Mouse (Mus musculus) left cerebral cortex, adult 9 months (tissue): ENCODE results near the gene Stxbp2.
"Not testable (repeated sequence)": the region's sequence is repeated elsewhere in the genome, so short reads cannot be mapped to it uniquely, and the experiment has no call there.

Experiments
- DNase-seq, 2 experiments: peaks; one replicate each; pipeline ENCODE4 v3.0.0; 2022; ENCODE audit warnings: low spot score in 2 of 2

Stxbp2 gene

DNA sequence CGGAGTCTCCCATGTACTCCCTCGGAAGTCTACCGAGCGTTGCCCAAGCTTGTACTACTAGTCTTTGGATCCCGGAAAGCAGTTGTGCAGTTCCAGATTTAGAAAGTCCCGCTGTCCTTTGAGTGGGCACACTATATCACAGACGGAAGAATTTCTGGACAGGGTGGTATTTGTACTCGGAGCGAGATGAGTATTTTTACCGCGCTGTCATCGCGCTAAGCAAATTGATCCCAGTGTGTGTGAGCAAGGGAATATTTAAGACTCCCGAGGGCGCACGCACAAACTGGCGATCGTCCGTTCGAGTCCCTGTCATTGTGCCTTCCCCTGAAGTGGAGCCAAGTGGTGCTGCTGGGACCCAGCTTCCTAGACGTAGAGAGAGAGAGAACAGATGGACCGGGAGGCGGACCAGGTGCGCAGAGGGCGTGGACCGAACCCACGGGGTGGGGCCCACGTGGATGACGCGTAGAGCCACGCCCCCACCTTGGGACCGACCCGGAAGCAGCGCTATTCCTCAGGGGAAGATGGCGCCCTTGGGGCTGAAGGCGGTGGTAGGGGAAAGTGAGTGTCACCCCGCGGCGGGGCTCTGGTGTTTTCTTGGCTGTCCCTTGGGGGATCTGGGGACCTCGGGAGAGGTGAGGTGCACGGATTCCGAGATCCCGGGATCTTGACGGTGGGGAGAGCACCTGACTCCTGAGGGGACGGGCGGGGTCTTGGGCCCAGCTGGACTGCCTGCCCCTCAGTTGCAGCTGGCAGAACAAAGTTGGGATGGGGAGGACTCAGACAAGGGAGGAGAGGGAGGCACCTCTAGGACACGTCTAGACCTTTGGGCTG, at the start of gene Stxbp2:
TSS of gene Stxbp2 (plus strand) at position 309 of the 831 bp plus-strand sequence.
- peak in 1 of 2 experiments; percentile 67 for DNase-seq

GRCm38 (mm10) chr8:3581961-3582360, 48.8 kb upstream of the Stxbp2 start:
- DNase-seq, result not testable (repeated sequence)

DNA sequence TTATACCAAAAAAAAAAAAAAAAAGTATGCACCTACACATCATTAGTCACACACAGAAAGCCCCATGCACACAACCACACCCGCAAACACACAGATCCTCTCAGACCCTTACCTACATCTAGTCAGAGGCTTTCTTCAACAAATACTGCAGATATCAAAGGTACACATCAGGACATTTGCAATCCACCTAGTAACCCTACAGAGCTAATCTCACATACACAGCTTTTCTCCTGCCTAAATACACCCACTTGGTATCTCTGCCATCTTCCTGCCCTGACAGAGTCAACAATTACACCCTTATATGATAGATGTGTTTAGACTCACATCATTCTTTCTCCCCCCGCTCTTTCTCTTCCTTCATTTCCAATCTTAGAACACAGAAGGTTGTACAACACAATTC, 44.3 kb upstream of the Stxbp2 start:
- DNase-seq, result no peak

DNA sequence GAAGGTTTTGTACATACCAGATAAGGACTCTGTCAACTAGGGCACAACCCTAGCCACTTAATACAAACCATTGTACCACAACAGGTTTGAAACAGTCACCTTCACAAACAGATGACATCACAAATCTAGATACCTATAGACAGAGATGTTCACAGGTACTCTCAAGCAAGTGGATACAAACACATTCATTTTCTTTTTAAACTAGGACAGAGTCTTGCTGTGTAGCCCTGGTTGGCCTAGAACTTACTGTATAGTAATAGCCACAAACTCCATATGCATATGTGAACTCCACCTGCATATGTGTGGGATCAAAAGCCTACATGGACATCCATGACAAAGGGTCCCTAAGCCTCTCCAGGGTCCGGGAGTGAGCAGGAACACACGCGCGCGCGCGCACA, 43.8 kb upstream of the Stxbp2 start, which contains the start of gene Camsap3:
TSS of gene Camsap3 (plus strand) at position 301 of the 398 bp plus-strand sequence.
- no peak for DNase-seq

DNA sequence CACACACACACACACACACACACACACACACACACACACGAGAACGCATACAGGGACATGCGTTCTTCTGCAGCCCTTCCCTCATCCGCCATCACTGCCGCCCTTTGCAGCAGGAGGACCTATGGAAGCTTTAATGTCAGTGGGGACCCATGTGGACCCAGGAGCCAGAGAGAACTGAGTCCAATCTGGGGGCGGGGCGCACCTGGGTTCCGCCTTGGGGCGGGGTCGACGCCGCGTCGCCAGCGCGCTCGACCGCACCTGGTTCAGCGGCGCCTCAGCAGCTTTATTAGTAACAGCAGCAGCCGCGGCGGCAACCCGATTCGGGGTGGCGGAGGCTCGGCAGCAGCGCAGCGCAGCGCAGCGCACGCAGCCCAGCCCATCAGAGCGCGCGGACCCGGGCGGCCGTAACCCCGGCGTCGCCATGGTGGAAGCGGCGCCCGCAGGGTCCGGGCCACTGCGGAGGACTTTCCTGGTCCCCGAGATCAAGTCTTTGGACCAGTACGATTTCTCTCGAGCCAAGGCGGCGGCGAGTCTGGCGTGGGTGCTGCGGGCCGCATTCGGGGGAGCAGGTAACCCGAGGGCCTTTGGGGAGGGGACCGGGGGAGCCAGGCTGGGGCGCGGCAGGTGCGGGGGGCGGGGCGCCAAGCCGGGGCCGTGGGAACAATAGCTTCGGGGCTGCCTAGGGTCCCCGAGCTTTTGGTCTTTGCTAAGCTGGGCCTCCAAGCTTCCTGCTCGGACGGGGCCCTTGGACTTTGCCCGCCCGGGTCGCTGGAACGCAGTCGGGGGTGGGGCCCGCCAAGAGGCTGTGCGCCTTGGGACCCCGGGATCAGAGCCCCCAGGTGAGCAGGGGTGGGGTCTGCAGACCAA, 43.1 kb upstream of the Stxbp2 start:
- peak in 1 of 2 experiments; percentile 66 for DNase-seq

DNA sequence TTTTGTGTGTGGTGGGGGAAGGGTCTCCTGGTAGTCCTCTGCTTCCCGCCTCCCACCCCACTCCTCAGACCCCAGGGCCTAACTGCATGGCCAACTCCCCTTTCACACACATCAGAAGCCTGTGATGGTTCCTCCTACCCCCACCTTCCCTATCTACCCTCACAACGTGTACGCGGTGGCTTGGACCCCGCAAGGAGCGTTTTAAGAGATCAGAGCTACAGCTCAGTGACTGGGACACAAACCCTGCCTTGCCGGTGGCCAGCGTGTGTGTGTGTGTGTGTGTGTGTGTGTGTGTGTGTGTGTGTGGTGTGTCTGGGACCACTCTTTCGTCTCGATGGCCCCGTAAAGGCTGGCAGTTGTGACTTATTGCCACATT, 42.5 kb upstream of the Stxbp2 start:
- DNase-seq, result no peak

GRCm38 (mm10) chr8:3593470-3593869, 37.3 kb upstream of the Stxbp2 start:
- DNase-seq, result no peak

DNA sequence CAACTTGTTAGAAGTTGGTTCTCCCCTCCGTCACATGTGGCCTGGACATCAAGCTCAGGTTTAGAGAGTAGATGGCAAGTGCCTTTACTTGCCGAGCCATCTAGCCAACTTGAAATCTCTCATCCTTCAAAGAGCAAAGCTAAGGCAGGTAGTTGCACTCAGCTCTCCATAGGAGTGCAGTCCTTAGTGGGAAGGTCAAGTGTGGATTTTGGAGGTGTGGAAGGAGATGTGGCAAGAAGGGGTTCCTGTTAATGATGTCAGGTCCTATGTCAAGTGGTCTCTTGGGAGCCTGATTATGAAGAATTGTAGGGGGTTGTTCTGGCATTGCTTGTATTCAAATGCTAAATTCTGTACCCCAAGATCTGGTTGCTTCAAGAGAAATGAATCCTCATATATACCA, 36.3 kb upstream of the Stxbp2 start:
- DNase-seq, result no peak

DNA sequence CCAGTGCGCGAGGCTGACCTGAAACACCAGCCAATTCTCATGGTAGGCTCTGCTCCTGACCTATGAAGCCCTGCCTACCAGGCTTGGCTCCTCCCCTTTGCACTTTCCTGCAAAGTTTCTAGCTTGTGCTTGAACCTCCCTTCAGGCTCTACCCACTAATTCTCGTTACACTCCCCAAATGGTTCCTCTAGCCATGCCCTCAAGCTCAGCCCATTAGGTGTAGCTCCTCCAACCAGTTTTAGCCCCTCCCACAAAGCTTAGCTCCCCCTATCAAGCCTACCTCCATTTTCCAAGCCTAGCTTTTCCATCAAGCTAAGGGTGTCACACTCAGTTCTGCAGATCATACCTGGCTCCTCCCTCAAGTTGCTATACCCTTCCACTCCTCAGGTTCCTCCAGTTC, 32.7 kb upstream of the Stxbp2 start:
- no peak for DNase-seq

GRCm38 (mm10) chr8:3599219-3599618, 31.5 kb upstream of the Stxbp2 start:
- DNase-seq, result no peak

DNA sequence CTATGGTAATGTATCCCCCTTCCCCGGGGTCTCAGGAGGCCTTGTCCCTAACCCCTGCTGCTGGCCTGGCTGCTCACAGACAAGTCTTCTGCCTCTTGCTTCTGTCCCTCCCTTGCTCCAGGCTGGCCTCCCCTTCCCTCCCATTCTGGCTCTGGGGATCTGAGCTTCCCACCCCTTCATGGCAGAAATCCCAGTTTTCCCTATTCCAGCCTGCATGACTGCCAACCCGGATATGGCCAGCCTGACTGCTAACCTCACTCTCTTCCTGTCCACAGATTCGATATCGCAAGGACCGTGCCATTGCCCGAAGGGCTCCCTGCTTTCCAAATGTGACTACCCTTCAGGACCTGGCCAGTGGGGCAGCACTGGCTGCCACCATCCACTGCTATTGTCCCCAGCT, 30.4 kb upstream of the Stxbp2 start:
- DNase-seq, result no peak

DNA sequence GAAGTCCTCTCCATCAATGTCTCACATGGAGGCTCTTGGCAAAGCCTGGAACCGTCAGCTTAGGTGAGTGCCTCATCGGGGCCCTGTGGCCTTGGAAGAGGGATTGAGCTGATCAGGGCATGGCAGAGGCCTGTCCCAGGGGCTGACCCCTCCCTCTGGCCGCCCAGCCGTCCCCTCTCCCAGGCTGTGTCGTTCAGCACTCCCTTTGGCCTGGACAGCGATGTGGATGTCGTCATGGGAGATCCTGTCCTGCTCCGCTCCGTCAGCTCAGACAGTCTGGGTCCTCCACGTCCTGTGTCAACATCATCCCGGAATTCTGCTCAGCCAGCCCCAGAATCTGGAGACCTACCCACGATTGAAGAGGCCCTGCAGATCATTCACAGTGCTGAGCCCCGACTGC, 27.3 kb upstream of the Stxbp2 start:
- no peak for DNase-seq

- DNase-seq, result no peak
These were observed 24.2 kb upstream of the Stxbp2 start for GRCm38 (mm10) chr8:3606593-3606992.

DNA sequence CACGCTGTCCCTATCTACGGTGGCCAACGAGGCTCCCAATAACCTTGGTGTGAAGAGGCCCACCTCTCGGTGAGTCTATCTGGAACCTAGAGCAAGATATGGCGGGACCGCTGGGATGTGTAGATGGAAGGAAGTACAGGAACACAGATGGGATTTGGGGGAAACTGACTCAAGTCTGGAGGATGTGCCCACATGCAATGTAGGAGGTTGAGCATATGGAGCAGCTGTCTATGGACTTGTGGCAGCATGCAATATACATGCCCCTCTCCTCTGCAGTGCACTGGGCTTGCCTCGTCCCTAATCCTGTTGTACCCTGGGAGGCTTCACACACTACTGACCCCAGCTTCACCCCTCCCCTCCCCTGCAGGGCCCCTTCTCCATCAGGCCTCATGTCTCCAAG, 22.9 kb upstream of the Stxbp2 start:
- no peak for DNase-seq

GRCm38 (mm10) chr8:3609046-3609815, 21.5 kb upstream of the Stxbp2 start:
- no peak for DNase-seq

GRCm38 (mm10) chr8:3609816-3610150, 21.0 kb upstream of the Stxbp2 start:
- DNase-seq, result no peak

GRCm38 (mm10) chr8:3621199-3621970, 9.4 kb upstream of the Stxbp2 start, which contains the start of the genes Xab2 and Pet100:
Xab2 (minus strand) TSS chr8:3621316.
Pet100 (plus strand) TSS chr8:3621548.
- DNase-seq, result peak; percentile 99 to 100

- DNase-seq, result no peak
These were observed 8.6 kb upstream of the Stxbp2 start for GRCm38 (mm10) chr8:3622119-3622518.

- no peak for DNase-seq
These were observed 5.3 kb upstream of the Stxbp2 start, which contains the start of gene Pcp2 for GRCm38 (mm10) chr8:3625445-3625844. Pcp2 (minus strand) TSS chr8:3625545.

DNA sequence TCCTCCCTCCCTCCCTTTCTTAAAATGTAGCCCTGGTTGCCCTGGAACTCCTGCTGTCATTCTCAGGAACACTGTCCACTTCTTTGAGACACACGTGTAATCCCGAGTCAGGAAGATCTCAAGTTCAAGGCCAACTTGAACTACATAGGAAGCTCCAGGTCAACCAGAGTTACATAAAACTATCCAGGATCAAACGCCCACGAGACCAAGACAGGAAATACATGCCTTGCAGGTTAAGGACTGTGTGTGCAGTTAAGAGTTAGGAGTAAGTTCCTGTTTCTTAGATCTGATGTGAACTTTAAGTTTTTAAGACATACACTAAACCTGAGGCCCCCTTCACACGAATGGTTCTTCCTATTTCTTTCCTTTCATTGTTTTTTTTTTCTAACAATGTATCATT, 3.8 kb upstream of the Stxbp2 start:
- DNase-seq, result no peak

DNA sequence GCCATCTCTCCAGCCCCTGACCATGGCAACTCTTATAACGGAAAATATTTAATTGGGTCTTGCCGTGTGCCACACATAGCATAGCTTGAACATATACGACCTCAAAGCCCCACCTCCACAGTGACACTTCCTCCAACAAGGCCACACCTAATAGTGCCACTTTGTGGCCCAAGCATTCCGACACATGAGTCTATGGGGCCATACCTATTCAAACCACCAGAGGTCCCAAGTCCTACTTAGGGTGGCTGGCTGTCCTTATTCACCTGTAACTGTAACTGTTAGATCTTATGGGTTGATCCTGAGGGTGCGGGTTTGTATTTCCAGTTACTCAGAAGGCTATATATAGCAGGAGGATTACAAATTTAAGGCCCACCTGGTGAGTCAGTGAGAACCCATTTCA, 2.7 kb upstream of the Stxbp2 start:
- DNase-seq, result peak in 1 of 2 experiments; percentile 31
